Mouse (Mus musculus) myocyte (in vitro differentiated cells): ENCODE results near the gene Rsl1d1. TPM values are rescaled to one million over a fixed set of nuclear protein-coding genes. Genes with fewer than 3 reads are reported as not detected.

ENCODE experiments used
- H3K27me3 ChIP-seq: one replicate; pipeline ENCODE4 v1.6.1; 2011; ENCODE audit not compliant: control insufficient read depth, insufficient read depth, insufficient read length
- H3K36me3 ChIP-seq: one replicate; pipeline ENCODE4 v1.6.1; 2011; ENCODE audit not compliant: control insufficient read depth, insufficient read depth
- H3K4me2 ChIP-seq: one replicate; pipeline ENCODE4 v1.6.1; 2011; ENCODE audit warnings: low read depth, control low read depth
- H3K4me3 ChIP-seq: one replicate; pipeline ENCODE4 v1.5.1; 2011; ENCODE audit warnings: mild to moderate bottlenecking, control low read depth, moderate library complexity
- H3K79me2 ChIP-seq: one replicate; pipeline ENCODE4 v1.6.1; 2011; ENCODE audit not compliant: control insufficient read depth, insufficient read depth
- H3ac ChIP-seq: one replicate; pipeline ENCODE4 v1.6.1; 2011; ENCODE audit not compliant: control insufficient read depth, insufficient read length
- CEBPB ChIP-seq: IDR thresholded peaks from 2 replicates; pipeline ENCODE4 v1.6.1; 2011; ENCODE audit warnings: mild to moderate bottlenecking, moderate library complexity; ENCODE audit not compliant: poor library complexity, insufficient read depth, severe bottlenecking
- E2F4 ChIP-seq: IDR thresholded peaks from one replicate; pipeline ENCODE4 v1.6.1; 2011; ENCODE audit warnings: mild to moderate bottlenecking, control low read depth, moderate library complexity; ENCODE audit not compliant: insufficient read depth
- MAX ChIP-seq: IDR thresholded peaks from one replicate; pipeline ENCODE4 v1.6.1; 2011; ENCODE audit warnings: low read depth, mild to moderate bottlenecking, control low read depth
- MYOD1 ChIP-seq, 3 experiments: IDR thresholded peaks; one replicate each; pipeline ENCODE4 v1.6.1; 2011; ENCODE audit warnings: control low read depth in 2 of 3, low read depth in 2 of 3, mild to moderate bottlenecking in 2 of 3, moderate library complexity in 1 of 3; ENCODE audit not compliant: insufficient read length in 2 of 3, control insufficient read depth in 1 of 3
- MYOG ChIP-seq, 3 experiments: IDR thresholded peaks; one replicate each; pipeline ENCODE4 v1.6.1; 2011; ENCODE audit warnings: control low read depth in 2 of 3, low read depth in 2 of 3, mild to moderate bottlenecking in 2 of 3; ENCODE audit not compliant: insufficient read length in 2 of 3, control insufficient read depth in 1 of 3, insufficient read depth in 1 of 3
- POLR2A ChIP-seq: IDR thresholded peaks from one replicate; pipeline ENCODE4 v1.6.1; 2011; ENCODE audit warnings: low read depth, mild to moderate bottlenecking, control low read depth, moderate library complexity; ENCODE audit not compliant: insufficient read length
- POLR2AphosphoS2 ChIP-seq: IDR thresholded peaks from one replicate; pipeline ENCODE4 v1.6.1; 2011; ENCODE audit warnings: low read depth, control low read depth; ENCODE audit not compliant: insufficient read length
- REST ChIP-seq: IDR thresholded peaks from one replicate; pipeline ENCODE4 v1.6.1; 2011; ENCODE audit warnings: mild to moderate bottlenecking, control low read depth, moderate library complexity; ENCODE audit not compliant: insufficient read depth, insufficient read length
- SRF ChIP-seq: IDR thresholded peaks from one replicate; pipeline ENCODE4 v1.6.1; 2011; ENCODE audit warnings: low read depth; ENCODE audit not compliant: control insufficient read depth, insufficient read length
- TCF12 ChIP-seq: IDR thresholded peaks from one replicate; pipeline ENCODE4 v1.6.1; 2011; ENCODE audit warnings: mild to moderate bottlenecking, control low read depth; ENCODE audit not compliant: poor library complexity, insufficient read depth, severe bottlenecking
- TCF3 ChIP-seq: IDR thresholded peaks from one replicate; pipeline ENCODE4 v1.6.1; 2011; ENCODE audit warnings: low read depth, control low read depth; ENCODE audit not compliant: insufficient read length
- USF1 ChIP-seq: IDR thresholded peaks from one replicate; pipeline ENCODE4 v1.6.1; 2011; ENCODE audit warnings: low read depth, mild to moderate bottlenecking, control low read depth, moderate library complexity
- polyA plus RNA-seq: library from polyadenylated mRNA; unstranded; fragments of >200 nt; fragmentation: generic; extraction: Trizol; gene quantifications from one replicate; pipeline ENCODE4 v1.2.1, GENCODE M21; 2012; ENCODE audit warnings: missing spikeins

The Rsl1d1 gene
- polyA plus RNA-seq, 1 experiment: 42.9 TPM

DNA sequence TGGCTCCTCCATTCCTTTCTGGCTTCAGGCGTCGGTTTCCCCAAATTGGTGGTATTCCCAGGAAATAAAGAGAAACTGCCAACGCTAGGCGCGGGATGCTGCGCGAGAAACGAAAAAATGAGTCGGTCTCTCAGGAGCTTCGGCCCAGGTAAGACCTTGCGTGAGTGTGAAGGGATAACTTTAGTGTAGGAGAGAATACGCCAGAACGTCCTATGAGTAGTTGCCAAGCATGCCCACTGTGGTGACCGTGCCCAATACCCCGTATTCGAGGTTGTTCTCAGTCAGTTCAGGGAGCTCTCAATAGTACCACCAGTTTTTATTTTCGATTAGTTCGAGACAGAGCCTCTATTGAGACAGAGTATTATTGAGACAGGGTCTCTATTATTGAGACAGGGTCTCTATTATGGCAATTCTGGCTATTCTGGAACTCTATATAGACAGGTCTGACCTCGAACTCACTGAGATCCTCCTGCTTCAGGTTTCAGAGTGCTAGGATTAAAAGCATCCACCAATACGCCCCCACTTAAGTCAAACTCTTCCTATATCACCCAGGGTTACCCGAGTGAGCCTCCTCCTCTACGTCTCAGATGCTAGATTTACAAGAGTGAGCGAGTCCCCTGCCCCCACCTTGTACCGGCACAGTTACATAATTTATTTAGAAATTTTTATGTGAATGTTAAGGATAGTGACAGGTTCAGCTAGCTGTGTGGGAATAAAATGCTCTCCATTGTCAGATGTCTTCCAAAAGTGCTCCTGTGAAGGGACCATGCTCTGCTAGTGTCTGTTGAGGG is 664 bp upstream of the Rsl1d1 start:
- Histone ChIP-seq H3K36me3 (peaks cover 25% of the 10 kb centered on the region), H3ac (peak overlapping the region; percentile 74)
- TF ChIP-seq TCF12 (no peak), CEBPB (no peak), MYOD1 (IDR thresholded peaks at IDR 0.05; ENCODE audit: control insufficient read depth in 1 of 3, insufficient read length in 2 of 3, low read depth in 2 of 3) (no peak), TCF3 (no peak), E2F4 (no peak), POLR2AphosphoS2 (no peak), MAX (no peak), REST (no peak)

DNA sequence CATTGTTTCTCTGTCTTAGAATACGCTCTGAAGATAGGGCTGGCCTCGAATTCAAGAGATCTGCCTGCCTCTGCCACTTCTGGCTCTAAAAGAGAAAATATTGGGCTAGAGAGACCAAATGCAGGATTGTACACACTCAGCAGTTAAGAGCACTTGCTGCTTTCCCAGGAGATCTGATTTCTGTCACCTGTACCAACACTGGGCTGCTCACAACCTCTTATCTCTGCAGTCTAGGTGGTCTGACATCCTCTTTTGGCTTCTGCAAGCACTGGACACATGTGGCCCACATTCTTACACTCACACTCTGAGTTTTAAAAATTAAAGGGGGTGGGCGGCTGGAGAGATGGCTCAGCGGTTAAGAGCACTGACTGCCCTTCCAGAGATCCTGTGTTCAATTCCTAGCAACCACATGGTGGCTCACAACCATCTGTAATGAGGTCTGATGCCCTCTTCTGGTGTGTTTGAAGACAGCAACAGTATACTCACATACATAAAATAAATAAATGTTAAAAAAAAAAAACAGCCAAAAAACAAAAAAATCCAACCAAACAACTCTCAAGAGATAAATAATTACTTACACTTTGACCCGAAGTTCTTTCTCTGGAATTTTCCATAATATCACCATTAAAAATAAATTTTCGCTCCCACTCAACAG is 1.3 kb downstream of the Rsl1d1 start:
- H3K27me3 ChIP-seq: no peaks in the 10 kb centered on the region
- peaks cover 70% of the 10 kb centered on the region for H3K79me2 ChIP-seq
- H3K4me2 ChIP-seq: peak overlapping the region; percentile 87
- H3ac ChIP-seq: peak overlapping the region; percentile 74
- H3K4me3 ChIP-seq: peak overlapping the region; percentile 99
- peaks cover 45% of the 10 kb centered on the region for H3K36me3 ChIP-seq
- no peak for TF ChIP-seq TCF3
- TF ChIP-seq REST: no peak
- no peak for TF ChIP-seq MAX
- no peak for TF ChIP-seq MYOG (IDR thresholded peaks at IDR 0.05; ENCODE audit: control insufficient read depth in 1 of 3, insufficient read depth in 1 of 3, insufficient read length in 2 of 3, low read depth in 2 of 3)
- no peak for TF ChIP-seq MYOD1 (IDR thresholded peaks at IDR 0.05; ENCODE audit: control insufficient read depth in 1 of 3, insufficient read length in 2 of 3, low read depth in 2 of 3)
- TF ChIP-seq TCF12: no peak
- TF ChIP-seq E2F4: no peak
- no peak for TF ChIP-seq USF1
- TF ChIP-seq POLR2AphosphoS2: no peak
- no peak for TF ChIP-seq POLR2A
- TF ChIP-seq CEBPB: no peak
- TF ChIP-seq SRF: no peak

More for the DNA sequence above, 664 bp upstream of the Rsl1d1 start:
- H3K27me3 ChIP-seq: no peaks in the 10 kb centered on the region
- peak overlapping the region; percentile 68 for H3K4me2 ChIP-seq
- peak overlapping the region; percentile 99 for H3K4me3 ChIP-seq
- H3K79me2 ChIP-seq: peaks cover 56% of the 10 kb centered on the region

DNA sequence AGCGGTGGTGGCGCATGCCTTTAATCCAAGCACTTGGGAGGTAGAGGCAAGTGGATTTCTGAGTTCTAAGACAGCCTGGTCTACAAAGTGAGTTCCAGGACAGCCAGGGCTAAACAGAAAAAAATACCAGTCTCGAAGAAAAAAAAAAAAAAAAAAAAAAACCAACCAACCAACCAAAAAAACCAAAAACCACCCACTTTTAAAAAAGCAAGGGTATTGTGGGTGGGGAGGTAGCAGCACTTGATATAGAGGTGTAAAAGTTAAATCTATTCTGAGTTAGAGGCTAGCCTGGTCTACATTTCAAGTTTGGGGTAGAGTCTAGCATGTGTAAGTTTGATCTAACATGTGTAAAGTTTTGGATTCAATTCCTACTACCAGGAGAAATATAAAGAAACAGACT is 2.9 kb downstream of the Rsl1d1 start:
- TF ChIP-seq MYOD1 (IDR thresholded peaks at IDR 0.05; ENCODE audit: control insufficient read depth in 1 of 3, insufficient read length in 2 of 3, low read depth in 2 of 3): no peak
- Histone ChIP-seq H3K27me3 (no peaks in the 10 kb centered on the region), H3K4me2 (no peak overlapping the region), H3K4me3 (no peak overlapping the region), H3K79me2 (peaks cover 77% of the 10 kb centered on the region), H3K36me3 (peaks cover 61% of the 10 kb centered on the region), H3ac (no peak overlapping the region)

DNA sequence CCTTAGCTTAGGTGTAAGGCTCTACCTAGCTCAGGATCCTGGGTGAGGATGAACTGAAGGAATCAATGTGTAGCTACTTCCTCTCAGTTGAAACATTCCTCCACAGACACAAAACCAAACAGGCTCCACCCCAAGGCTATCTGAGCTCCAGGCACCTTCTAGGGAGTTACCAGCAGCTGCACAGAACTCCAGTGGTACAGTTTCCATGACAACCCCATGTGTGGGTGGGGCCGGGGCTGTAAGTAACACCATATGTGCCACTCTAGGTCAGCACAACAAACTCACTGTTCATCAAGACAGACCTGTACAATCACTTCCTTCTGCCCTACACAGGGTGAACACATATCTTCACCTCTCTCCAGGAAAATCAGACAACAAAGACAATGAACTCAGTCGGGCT is 4.7 kb downstream of the Rsl1d1 start:
- H3K4me3 ChIP-seq: no peak overlapping the region
- no peak for TF ChIP-seq MYOG (IDR thresholded peaks at IDR 0.05; ENCODE audit: control insufficient read depth in 1 of 3, insufficient read depth in 1 of 3, insufficient read length in 2 of 3, low read depth in 2 of 3)
- TF ChIP-seq CEBPB: no peak
- no peak for TF ChIP-seq TCF3
- TF ChIP-seq E2F4: no peak
- TF ChIP-seq MAX: no peak
- TF ChIP-seq TCF12: no peak
- TF ChIP-seq MYOD1 (IDR thresholded peaks at IDR 0.05; ENCODE audit: control insufficient read depth in 1 of 3, insufficient read length in 2 of 3, low read depth in 2 of 3): no peak
- TF ChIP-seq REST: no peak
- TF ChIP-seq POLR2A: no peak
- no peak for TF ChIP-seq USF1
- no peak for TF ChIP-seq SRF
- TF ChIP-seq POLR2AphosphoS2: no peak
- no peaks in the 10 kb centered on the region for H3K27me3 ChIP-seq
- peaks cover 79% of the 10 kb centered on the region for H3K36me3 ChIP-seq
- peaks cover 60% of the 10 kb centered on the region for H3K79me2 ChIP-seq
- H3K4me2 ChIP-seq: no peak overlapping the region
- H3ac ChIP-seq: no peak overlapping the region

DNA sequence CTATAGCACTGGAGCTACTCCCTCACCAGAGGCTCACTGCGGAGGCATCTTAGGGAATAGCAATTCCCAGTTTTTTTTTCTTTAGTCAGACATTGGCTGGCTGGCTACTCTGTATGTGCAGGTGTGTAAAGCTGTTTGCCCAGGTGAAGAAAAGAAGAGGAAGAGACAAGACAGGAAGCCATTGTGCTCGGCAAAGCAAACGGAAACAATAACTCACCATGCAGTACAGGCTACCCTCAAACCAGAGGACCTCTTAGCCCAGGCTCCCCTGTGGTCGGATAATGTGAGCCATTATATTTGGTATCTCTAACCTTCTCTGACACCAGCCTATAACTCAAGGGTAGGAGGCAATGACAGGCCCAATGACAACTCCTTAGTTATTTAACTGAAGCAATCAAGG is 6.1 kb downstream of the Rsl1d1 start:
- Histone ChIP-seq H3ac (no peak overlapping the region), H3K4me2 (no peak overlapping the region), H3K36me3 (peaks cover 88% of the 10 kb centered on the region), H3K79me2 (peaks cover 47% of the 10 kb centered on the region), H3K27me3 (no peaks in the 10 kb centered on the region), H3K4me3 (no peak overlapping the region)
- TF ChIP-seq MYOD1 (IDR thresholded peaks at IDR 0.05; ENCODE audit: control insufficient read depth in 1 of 3, insufficient read length in 2 of 3, low read depth in 2 of 3) (no peak), CEBPB (no peak), TCF3 (no peak), TCF12 (no peak), MAX (no peak), E2F4 (no peak), USF1 (no peak), SRF (no peak)
